In genomic region chr5:142962444-142962961, GRCm38 (mm10) we compare ENCODE assay signal across 9 mouse cellular contexts. TPM values are rescaled to one million over a fixed set of nuclear protein-coding genes. Genes with fewer than 3 reads are reported as not detected.
DNase-seq lines count a peak whose midpoint lies in the region; ATAC-seq and TF ChIP-seq lines count a peak whose summit lies in the region.
"Had no signal": no experiment of that assay in that cellular context is flagged by ENCODE, and none has a peak within 500 bp of the region (broad histone marks: within the 10 kb centered on the region; RNA-seq: fewer than 3 reads in every experiment).

No protein-coding gene starts in this region.

- no peaks in the 10 kb centered on the region for H3K9me3 ChIP-seq in lung, embryonic 14.5 days (ENCODE audit: low read depth, low read length)
- H3K9me3 ChIP-seq in midbrain, postnatal 0 days (ENCODE audit: low read length), result no peaks in the 10 kb centered on the region

- 2% methylated on average over 11 of the region's 11 CpGs for WGBS in lung, embryonic 14.5 days
- WGBS in midbrain, postnatal 0 days, result 2% methylated on average over 11 of the region's 11 CpGs

- H3K36me3 ChIP-seq in lung, embryonic 14.5 days (ENCODE audit: insufficient read depth), result peaks cover 11% of the 10 kb centered on the region
- no peaks in the 10 kb centered on the region for H3K36me3 ChIP-seq in midbrain, postnatal 0 days (ENCODE audit: insufficient read depth, low read length)

- peak; percentile 42; the same call in 1 of the 2 replicates for TF ChIP-seq POLR2A in embryonic fibroblast, embryonic 13.5 days (IDR thresholded peaks at IDR 0.05; ENCODE audit: low read depth, low read length)

- peak overlapping the region; percentile 96 for H3K9ac ChIP-seq in lung, embryonic 14.5 days
- H3K9ac ChIP-seq in midbrain, postnatal 0 days (replicated peaks; ENCODE audit: low read length, poor library complexity, severe bottlenecking), result peak overlapping the region; percentile 87

- peak; percentile 5; the same call in 1 of the 2 replicates for ATAC-seq in lung, embryonic 14.5 days (ENCODE audit: insufficient read depth)
- ATAC-seq in midbrain, postnatal 0 days (ENCODE audit: low FRiP score), result no peak
- no peak for ATAC-seq in frontal cortex, adult (ENCODE audit: low TSS enrichment)

- no peak for TF ChIP-seq CTCF in lung, embryonic 14.5 days (IDR thresholded peaks at IDR 0.05; ENCODE audit: low read depth)
- no peak for TF ChIP-seq CTCF in embryonic fibroblast, embryonic 13.5 days (IDR thresholded peaks at IDR 0.05; ENCODE audit: borderline replicate concordance, insufficient read depth, low read length)
- no peak for TF ChIP-seq CTCF in midbrain, postnatal 0 days (IDR thresholded peaks at IDR 0.05)

- H3K27me3 ChIP-seq in lung, embryonic 14.5 days (ENCODE audit: insufficient read depth, low read length), result no peaks in the 10 kb centered on the region
- H3K27me3 ChIP-seq in midbrain, postnatal 0 days (ENCODE audit: insufficient read depth, low read length), result no peaks in the 10 kb centered on the region

- peak overlapping the region; percentile 69 for H3K4me3 ChIP-seq in lung, embryonic 14.5 days (ENCODE audit: low read depth, low read length)
- peak overlapping the region; percentile 71 for H3K4me3 ChIP-seq in embryonic fibroblast, embryonic 13.5 days (ENCODE audit: insufficient read depth, low read length)
- H3K4me3 ChIP-seq in midbrain, postnatal 0 days (ENCODE audit: low read depth, low read length), result peak overlapping the region; percentile 92
- H3K4me3 ChIP-seq: megakaryocyte, embryonic 14.5 days had no signal

- peaks cover 8% of the 10 kb centered on the region; the same call in 1 of the 2 replicates for H3K4me1 ChIP-seq in lung, embryonic 14.5 days (ENCODE audit: insufficient read depth)
- H3K4me1 ChIP-seq in embryonic fibroblast, embryonic 13.5 days (ENCODE audit: control insufficient read depth, insufficient read depth, low read length), result peaks cover 6% of the 10 kb centered on the region; the same call in 1 of the 2 replicates
- peaks cover 12% of the 10 kb centered on the region; the same call in 1 of the 2 replicates for H3K4me1 ChIP-seq in midbrain, postnatal 0 days (ENCODE audit: insufficient read depth, low read length)

- peak overlapping the region; percentile 89 for H3K4me2 ChIP-seq in lung, embryonic 14.5 days
- peak overlapping the region; percentile 95 for H3K4me2 ChIP-seq in midbrain, postnatal 0 days (ENCODE audit: low read depth, low read length, poor library complexity, severe bottlenecking)

- H3K27ac ChIP-seq in lung, embryonic 14.5 days (ENCODE audit: low read depth), result peak overlapping the region; percentile 99
- peak overlapping the region; percentile 96 for H3K27ac ChIP-seq in embryonic fibroblast, embryonic 13.5 days (ENCODE audit: insufficient read depth, low read length)
- peak overlapping the region; percentile 91 for H3K27ac ChIP-seq in midbrain, postnatal 0 days (ENCODE audit: low read depth, low read length)

- peak; percentile 80 for DNase-seq in lung, embryonic 14.5 days
- no peak for DNase-seq in lung, postnatal 36 days
- DNase-seq in kidney, postnatal 10 days, result peak; percentile 54
- DNase-seq in midbrain, postnatal 0 days (ENCODE audit: low spot score), result peak; percentile 48
- DNase-seq in c-Kit-positive CD71-positive TER-119-positive erythroid progenitor cells, embryonic 14.5 days (ENCODE audit: low spot score), result no peak
- DNase-seq in adrenal gland, postnatal 25 days, result no peak

RNA-seq across cellular contexts. Expression of gene Fscn1, which starts 2.4 kb away (rescaled TPM):
- polyA plus RNA-seq in lung, embryonic 14.5 days (2014; fragmentation: Nextera tagmentation; extraction: Ambion mirVana), result 331 and 347 TPM in 2 replicates
- 323 and 406 TPM in 2 replicates for polyA plus RNA-seq in embryonic fibroblast, embryonic 13.5 days (2011; ENCODE audit: insufficient read length, low read depth, missing spikeins)
- 536 and 616 TPM in 2 replicates for total RNA-seq in midbrain, postnatal 0 days (2014; rRNA removed)
- polyA plus RNA-seq in midbrain, postnatal 0 days (2015; fragmentation: Nextera tagmentation; extraction: Ambion mirVana), result 485 and 504 TPM in 2 replicates
- total RNA-seq in adrenal gland, postnatal 25 days (2021), result 36.1 and 51.3 TPM in 2 replicates

RNA-seq across cellular contexts. Expression of gene Actb, which starts 55.9 kb away (rescaled TPM):
- 16,801 and 17,929 TPM in 2 replicates for polyA plus RNA-seq in lung, embryonic 14.5 days (2014; fragmentation: Nextera tagmentation; extraction: Ambion mirVana)
- polyA plus RNA-seq in embryonic fibroblast, embryonic 13.5 days (2011; ENCODE audit: insufficient read length, low read depth, missing spikeins), result 7,994 and 9,776 TPM in 2 replicates
- 5,191 and 5,200 TPM in 2 replicates for total RNA-seq in midbrain, postnatal 0 days (2014; rRNA removed)
- polyA plus RNA-seq in midbrain, postnatal 0 days (2015; fragmentation: Nextera tagmentation; extraction: Ambion mirVana), result 15,915 and 17,004 TPM in 2 replicates
- total RNA-seq in adrenal gland, postnatal 25 days (2021), result 2,846 and 3,181 TPM in 2 replicates

Comparison
In these comparisons a context has a peak if more than half of its experiments do, and no peak if none do; other contexts are left out.
1. DNase-seq: peak in lung, embryonic 14.5 days (single experiment), kidney, postnatal 10 days (single experiment) and midbrain, postnatal 0 days (single experiment); none in lung, postnatal 36 days (single experiment), c-Kit-positive CD71-positive TER-119-positive erythroid progenitor cells, embryonic 14.5 days (single experiment) and adrenal gland, postnatal 25 days (single experiment).
2. Peak in every context shown above with its lines, with median percentiles within 50 percentile points of each other: H3K27ac ChIP-seq and H3K4me3 ChIP-seq.